Mouse (Mus musculus) T-helper 2 cell (primary cell): ENCODE measurements at regions not wholly inside any gene's neighbourhood (a gene's known extent, or its start where the extent isn't known, plus 50 kb on each side); places are given as distances from the start of the nearest gene placed in this dataset.

Experiments used
- in situ Hi-C: fragments of 300-600 bp; cut with MboI, MseI; formaldehyde crosslinking; loops from one replicate; pipeline ENCODE4 v1.15.1; 2025; ENCODE audit warnings: high pct_unique_total_duplicates

DNA sequence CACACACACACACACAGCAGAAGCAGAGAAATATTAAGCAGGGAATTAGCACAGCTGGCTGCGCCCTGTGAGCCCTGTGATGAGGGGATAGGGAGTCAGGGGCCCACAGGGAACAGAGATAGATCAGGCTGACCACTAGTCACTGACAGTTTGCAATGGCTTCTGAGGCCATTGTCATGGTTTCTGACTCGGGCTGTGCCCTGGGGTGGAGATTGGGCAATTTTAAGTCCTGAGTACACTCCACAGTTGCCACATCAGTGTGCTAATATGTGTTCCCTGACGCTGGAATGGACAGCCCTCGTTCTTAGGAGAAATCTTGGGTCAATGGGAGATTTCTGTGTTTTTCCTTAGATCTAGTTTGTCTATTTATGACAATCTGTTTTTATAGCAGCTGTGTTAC, 148.3 kb upstream of the Nectin1 start:
- in situ Hi-C loops = no loop called here

DNA sequence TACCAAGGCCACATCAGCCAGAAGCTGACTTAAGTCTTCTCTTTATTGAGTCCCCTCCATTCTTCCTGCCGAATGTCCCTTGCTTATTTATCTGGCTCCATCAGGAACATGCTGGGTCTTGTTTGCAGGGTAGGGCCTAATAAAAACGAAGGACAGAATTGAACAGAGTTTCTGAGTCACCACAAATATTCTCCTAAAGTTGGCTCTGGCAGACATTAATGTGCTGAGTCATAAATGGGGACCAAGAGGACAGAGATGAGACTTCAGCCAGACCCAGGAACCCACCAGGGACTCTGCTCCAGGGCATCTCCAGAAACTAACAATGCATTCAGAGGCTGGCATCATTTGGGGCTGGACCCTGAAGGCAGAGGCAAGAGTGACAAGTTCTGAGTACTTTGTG, 143.4 kb upstream of the Nectin1 start:
- in situ Hi-C loops = no loop called here

DNA sequence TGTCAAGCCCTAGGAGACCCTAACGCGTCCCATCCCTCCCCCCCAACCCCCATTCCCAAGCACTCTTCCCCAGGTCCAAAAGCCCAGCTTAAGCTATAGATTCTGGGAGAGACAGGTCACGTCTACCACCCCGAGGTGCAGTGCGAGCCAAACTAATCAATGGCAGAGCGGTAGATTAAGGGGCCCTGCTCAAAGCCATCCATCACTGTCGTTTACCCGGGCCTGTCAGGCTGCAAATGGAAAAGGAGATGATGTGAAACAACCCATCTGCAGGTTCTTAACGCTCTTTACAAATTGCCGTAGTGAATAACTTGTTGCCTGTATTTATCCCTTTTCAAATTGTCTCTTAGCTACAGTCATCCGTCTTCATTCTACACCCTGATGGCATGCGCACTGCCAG, 126.2 kb upstream of the Nectin1 start:
- in situ Hi-C loops = no loop called here

DNA sequence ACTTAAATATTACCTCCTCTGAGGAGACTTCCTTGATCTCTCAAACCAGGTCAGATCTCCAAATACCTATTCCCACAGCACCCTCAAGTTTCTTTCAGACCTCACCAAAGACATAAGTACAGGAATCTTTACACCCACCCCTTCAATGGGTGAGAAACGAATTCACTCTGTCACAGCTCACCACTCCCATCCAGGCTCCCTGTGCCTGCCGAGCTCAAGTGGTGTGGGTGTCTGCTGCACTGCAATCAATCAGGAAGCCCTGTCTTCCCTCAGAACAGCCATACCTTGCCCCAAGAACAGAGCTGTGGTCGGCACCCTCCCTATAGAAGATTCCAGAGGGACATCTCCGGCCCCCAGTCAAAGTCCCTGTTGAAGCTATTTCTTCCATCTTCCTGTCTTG, 116.2 kb upstream of the Nectin1 start:
- in situ Hi-C loops = no loop called here

DNA sequence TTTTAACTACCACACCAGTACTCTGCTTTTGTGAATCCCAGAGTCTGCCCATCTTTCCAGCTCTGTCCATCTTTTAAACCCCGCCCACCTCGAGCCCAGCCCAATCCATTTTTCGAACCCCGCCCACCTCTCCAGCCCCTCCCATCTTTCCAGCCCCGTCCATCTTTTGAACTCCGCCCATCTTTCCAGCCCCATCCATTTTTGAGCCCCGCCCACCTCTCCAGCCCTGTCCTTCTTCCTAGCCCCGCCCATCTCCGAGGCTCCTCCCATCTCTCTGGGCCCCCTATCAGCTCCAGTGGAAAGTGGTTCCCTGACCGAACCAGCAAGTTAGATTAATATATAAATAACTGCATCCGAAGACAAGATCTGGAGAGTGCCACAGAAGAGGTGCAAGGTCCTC, 115.0 kb upstream of the Nectin1 start:
- in situ Hi-C loops = no loop called here

DNA sequence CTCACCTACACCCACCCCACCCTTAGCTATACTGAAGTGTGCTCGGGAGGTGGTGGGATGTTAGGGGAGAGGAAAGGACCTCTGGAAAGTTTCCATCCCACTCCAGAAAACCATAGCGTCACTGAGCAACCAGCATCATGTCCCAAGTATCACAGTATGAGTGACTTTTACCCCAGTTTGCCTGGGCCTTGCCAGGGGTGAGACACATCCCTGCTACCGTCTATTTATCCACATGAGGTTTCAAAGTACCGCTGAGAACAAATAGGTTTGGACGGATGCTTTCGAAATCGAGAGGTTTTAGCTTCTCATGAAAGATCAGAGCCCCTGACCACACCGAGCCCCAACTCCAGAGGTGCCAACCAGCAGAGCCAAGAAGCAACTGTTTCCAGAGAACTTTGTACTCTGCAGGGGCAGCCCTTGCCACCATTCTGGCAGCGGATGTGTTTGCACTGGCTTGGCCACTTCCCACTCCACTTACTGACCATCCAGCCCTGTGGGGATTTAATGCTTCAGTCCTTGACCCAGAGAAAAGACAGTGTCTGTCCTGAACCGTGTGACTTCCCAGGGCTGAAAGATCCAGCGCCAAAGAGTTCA, 107.3 kb upstream of the Nectin1 start:
- in situ Hi-C loops = no loop called here

DNA sequence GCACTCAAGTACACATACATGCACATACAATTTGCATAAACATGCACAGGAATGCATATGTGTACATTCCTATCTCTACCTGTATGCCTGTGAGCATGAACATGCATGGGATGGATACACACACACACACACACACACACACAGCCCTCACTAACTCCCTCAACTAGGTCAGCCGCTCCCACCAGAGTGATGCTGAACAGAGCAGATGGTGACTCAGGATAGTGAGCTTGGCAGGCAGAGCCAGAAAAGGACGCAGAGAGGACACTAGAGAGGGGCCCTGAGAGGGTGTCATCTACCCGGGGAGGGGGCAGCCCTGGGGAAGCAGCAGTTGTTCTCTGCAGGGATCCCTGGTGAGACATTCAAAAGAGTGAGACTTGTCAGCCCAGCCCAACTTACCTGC, 85.6 kb upstream of the Nectin1 start:
- in situ Hi-C loops = no loop called here

DNA sequence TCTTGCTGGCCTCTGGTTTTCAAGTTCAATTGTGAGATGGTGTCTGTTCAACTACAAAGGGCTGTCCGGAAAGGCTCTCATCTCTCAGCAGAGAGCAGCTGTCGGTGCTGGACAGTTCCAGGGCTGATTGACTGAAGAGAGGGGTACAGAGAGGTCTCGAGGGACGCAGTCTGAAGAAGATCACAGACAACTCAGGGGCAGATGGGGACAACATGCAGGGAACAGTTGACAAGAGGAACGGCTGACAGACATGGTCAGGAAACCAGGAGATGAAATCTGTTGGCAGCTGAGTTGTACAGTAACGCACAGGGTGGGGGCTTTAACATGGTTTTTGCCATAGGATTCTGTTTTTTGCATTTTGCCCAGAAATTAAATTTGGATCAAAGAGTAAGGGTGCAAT, 84.5 kb upstream of the Nectin1 start:
- in situ Hi-C loops = no loop called here

DNA sequence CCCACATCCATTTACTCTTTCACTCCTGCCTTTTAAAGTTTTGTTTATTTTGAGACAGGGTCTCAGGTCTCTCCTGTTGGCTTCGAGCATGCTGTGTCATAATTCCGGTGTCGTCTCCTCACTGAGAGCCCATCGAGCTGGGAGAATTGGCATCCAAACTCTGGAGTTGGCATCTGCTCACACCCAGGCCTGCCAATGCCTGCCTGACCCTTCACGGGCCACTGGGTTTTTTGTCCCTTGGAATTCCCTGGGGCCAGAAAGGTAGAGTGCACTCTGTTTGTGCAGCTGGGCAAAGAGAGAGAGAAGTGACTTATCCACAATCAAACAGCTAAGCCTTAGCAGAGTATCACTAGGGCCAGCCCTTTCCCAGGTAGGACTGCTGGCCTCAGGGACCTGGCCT, 83.6 kb upstream of the Nectin1 start:
- in situ Hi-C loops = no loop called here

DNA sequence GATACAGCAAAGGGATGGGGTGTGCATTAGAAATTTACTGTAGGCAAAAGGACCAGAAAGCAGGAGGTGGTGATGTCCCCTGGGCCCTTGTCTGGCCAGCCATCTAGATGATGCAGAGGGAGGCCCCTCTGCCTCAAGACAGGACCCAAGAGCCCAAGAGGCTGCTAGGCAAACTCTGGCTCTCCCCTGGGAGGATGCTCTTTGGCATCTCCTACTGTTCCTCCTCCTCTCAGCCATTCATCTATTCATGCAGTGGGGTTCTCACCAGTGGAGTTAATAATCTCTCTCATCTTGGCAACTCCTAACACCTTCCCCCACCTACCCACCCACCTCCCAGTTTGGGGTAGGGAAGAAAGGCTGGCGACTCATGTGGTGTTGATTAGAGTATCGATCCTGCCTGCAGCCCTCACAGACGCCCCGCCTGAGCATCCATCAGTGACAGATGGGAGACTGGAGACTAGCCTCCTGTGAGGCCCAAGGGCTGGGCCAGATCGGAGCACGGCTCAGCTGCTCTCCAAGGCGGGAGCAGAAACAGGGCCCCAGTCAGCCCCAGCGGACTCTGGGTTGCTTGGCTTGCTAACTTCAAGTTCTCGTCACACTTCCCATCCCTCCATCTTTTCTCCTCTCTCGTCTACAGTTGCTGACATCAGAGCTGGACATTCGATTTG, 82.8 kb upstream of the Nectin1 start:
- in situ Hi-C loops = no loop called here

DNA sequence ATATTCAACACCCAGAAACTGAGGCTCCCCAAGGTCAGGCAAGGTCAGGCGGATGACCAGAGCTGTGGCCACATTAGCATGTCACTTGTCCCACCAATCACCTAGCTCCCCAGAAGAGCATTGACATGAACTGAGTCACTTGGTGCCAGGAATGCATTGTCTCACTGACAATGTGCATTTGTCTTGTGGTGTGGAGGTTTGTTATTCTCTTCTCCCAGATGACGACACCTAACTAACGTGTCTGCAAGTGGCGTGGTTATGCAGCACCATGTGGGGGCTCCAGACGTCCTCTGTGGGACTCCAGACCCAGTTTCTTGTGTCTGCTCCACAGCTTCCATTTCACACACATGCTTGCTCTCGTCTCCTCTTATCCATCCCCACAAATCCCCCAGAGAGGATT, 82.1 kb upstream of the Nectin1 start:
- in situ Hi-C loops = no loop called here

DNA sequence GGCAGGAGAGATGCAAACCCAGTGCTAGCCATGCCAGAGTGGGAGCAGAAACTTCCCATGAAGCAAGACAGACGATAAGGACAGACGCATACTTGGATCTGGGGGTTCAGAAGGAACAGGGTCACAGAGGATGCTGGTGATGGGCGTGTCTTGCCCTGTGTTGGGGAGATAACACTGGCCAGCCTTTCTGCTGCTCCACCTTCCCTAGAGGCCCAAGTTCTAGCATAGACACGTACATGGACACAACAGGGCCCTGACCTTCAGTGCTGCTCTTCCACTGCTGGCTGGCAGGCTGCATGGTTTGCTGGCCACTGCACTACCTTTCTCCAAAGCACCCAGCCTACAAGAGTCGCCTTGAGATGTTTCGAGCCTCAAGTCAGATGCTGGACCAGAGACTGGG, 76.4 kb upstream of the Nectin1 start:
- in situ Hi-C loops = no loop called here

DNA sequence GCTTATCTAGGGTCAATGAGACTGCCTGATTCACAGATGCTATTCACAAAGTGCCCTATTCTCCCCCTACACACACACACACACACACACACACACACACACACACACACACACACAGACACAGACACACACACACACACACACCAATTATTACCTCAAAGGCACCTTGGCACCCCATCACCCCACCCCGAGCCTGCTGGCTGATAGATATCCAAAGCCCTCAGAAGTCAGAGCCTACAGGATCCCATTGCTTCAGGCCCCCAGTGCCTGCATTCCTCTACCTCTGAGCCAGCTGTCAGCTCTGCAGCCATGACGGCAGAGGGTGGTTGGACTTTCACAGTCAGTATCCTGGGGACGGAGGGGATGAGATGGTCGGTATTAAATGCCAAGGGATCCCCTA, 75.8 kb upstream of the Nectin1 start:
- in situ Hi-C loops = no loop called here

DNA sequence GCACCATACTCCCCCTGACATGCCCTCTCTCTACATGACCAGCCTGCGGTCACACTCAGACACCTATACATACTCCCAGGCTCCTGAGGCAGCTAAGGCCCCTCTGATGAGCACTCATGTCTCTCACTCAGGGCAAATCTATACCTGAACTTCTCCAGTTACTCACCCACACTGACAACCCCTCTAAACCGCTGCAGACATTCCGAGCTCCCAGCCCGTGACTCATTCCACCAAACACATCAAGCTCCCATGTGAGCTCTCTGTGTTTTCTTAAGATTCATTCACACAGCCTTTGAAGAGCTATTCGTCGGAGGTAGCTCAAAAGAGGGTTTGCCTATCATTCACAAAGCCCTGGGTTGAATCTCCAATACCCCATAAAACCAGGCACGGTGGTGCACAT, 75.1 kb upstream of the Nectin1 start:
- in situ Hi-C loops = no loop called here

DNA sequence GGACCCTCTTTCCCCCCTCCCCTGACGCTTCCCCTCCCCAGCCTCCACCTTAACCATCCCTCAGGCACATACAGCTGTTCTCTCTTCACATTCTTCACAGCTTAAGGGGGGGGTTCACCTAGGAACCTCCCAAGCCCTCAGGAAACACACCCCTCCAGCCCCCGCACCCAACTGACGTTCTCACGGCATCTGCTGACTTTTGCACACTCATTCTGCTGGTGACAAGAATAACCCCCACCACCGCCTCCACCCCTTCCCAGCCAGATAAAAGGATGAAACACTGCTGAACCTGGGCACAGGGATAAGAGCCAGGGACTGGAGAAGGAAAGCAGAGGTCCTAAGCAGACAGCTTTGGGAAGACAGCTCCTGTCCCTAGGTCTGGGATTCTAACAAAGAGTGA, 73.2 kb upstream of the Nectin1 start:
- in situ Hi-C loops = no loop called here

DNA sequence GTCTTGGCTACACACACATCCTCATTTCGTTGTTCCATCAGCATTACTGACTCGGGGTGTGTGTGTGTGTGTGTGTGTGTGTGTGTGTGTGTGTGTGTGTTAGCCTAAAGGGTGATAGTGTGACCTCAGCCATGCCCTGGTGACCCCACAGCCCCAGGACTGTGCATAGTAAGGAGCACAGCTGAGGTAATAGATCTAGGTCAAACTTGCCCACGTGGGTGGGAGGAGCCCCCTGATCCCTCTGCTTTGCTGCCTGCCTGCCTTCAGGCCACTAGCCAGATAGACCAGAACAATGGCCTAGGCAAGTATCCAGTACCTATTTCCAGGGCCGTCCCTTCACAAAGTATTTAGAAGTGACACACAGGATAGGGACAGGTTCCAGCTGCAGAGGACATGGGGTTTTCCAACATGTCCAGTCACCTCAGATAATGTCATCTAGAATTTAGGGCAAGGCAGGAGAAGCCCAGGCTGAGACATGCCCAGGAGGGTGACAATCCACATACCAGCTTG, 70.6 kb upstream of the Nectin1 start:
- in situ Hi-C loops = no loop called here

DNA sequence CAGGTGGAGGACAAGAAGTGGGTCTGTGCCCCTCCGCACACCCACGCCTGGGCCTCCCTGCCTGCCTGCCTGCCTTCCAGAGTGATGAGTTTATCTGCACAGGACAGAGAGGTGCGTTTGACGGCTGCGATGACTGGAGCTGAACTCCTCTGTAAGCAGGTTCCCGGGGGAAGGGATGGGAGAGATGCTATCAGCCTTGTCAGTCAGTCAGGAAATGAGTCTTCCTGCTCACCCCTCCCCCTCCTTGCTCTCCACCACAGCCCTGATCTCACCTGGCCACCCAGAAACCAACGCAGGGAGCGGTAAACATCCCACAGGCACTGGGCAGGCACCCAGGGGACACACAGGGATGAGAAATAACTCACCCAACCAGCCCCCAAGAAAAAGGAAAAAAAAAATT, 69.5 kb upstream of the Nectin1 start:
- in situ Hi-C loops = no loop called here

DNA sequence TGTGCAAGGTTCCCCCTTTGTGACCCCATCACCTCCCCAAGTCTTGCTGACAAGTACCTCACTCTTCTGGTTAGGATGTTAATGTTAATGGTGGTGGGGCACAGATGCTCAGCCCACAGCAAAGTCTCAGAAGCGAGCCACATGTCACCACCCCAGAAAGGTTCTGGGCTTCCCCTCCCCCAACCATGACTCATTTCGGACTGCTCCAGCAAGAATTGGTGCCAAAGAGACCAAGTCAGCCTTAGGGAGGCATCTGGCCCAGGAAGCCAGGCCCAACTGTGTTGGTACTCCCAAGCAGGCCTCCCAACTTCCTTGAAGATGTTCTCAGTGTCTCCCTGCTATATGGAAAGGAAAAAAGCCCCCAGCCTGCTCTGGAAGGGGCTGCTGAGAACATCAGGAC, 67.8 kb upstream of the Nectin1 start:
- in situ Hi-C loops = no loop called here

DNA sequence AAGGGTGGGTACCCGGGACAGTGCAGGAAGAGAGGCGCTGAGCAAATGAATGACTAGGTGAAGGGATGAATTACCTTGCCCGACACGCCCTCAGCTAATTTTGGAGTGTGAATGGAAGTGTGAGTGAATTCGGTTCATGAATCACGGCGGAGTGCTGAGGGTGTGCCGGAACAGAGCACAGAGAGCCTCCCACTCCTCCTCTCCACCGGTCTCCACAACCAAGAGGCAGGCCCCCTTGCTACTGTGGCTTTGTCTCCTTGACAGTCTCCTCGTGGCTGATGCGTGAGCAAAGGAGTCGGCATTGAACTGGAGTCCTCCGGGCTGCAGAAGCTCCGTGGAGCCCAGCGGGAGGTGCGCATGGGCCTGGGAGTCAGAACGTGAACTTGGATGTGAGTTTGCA, 64.5 kb upstream of the Nectin1 start:
- in situ Hi-C loops = no loop called here

DNA sequence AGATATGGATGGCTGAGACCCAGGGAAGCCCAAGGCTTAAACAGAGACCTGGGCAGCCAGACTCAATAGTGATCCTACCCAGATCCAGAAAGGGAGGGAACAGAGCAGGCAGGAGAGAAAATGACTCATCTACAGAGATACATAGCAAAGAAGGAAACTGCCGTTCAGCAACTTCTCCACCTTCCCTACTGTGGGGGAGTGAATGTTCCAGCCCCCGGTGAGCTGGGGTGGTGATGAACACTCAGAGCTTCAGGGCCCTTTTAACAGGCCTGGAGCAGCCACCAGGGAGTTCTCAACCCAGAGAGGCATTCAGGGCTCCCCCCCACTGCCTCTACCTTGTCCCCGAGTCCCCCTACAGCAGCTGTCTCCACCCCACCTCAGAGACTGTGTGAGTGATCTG, 62.5 kb upstream of the Nectin1 start:
- in situ Hi-C loops = no loop called here

DNA sequence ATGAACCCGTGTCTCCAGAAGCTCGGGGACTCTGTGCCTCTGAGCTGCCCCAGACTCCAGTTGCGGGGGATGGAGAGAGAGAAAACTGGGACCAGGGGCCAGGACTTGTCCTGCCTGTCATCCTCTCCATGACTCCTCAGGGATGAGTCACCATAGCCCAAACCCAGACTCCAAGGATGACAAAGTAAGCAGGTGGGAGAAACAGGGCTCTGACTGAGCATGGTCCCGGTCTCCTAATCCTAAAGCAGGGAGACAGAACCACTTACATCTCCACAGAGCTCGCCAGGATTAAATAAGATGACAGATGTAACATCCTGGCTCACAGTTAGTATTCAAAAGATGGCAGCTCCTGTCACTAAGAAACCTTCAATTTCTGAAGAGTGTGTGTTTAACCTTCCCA, 61.7 kb upstream of the Nectin1 start:
- in situ Hi-C loops = no loop called here

DNA sequence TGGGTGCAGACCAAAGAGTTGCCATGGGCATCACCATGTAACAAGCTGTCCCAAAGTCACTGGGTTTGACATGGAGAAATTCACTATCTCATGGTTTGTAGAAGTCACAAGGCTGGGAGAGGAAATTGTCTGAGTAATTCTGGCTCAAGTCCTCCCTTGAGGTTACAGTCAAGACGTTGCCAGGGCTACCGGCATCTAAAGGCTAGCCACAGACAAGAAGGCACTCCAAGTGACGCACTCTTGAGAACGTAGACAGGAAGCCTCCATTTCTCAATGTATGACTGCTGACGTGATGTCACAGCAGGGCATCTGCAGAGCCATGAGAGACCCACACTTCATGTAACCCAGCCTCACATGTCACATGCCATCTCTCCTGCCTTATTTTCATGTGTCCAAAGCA, 59.2 kb upstream of the Nectin1 start:
- in situ Hi-C loops = no loop called here

DNA sequence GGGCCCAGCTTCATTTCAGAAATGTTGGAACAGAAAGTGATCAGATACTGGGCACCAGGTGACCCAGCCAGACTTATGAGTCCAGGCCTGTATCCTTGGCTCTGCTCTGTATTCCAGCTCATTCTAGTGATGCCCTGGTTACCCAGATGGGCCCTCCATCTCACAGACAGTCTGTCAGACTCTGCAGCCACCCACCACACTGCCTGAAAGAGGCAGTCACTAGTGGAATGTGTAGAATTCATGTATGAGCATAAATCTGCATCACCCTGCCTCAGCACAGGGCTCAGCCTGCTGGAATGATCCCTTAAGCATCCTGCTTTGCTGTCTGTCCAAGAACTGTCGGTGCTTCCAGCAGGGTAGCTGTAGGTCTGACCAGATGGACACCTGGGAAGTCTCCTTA, 51.8 kb upstream of the Nectin1 start:
- in situ Hi-C loops = no loop called here

DNA sequence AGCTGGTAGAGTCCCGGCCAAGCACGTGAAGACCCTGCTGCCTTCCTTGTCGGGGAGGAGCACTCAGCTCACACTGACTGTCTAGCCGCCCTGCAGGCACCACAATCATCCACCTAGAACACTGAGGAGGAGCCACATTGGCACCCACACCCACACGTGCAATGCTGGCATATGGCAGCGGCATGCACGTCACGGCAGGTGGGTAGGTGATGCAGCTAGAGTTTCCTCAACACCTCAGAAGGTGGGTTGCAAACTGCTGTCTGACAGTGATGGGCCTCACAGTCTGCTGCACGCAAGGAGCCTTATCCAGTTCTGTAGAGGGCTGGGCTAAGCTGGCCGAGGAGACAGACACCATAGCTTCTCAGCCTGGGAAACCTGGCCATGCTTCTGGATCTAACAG, 51.2 kb upstream of the Nectin1 start:
- in situ Hi-C loops = no loop called here
